Mouse (Mus musculus): Measurements from ENCODE around the gene Rsph3b.

- TF ChIP-seq TAL1 (IDR thresholded peaks at IDR 0.05; ENCODE audit: low read length) (no peak), GATA1 (IDR thresholded peaks at IDR 0.05; ENCODE audit: low read length) (no peak)
Measured at GRCm38 (mm10) chr17:6893332-6893731, 55.1 kb downstream of the Rsph3b start.

Measured in erythroblast, embryonic 14.5 days (primary cell).